Mouse (Mus musculus): ENCODE data around the gene Ufc1. TPM values are rescaled to one million over a fixed set of nuclear protein-coding genes. Genes with fewer than 3 reads are reported as not detected.
"Not testable (repeated sequence)": the region's sequence is repeated elsewhere in the genome, so short reads cannot be mapped to it uniquely, and the experiment has no call there.

Gene Ufc1
- polyA plus RNA-seq, 1 experiment from 2014 or later, result 125 TPM

DNA sequence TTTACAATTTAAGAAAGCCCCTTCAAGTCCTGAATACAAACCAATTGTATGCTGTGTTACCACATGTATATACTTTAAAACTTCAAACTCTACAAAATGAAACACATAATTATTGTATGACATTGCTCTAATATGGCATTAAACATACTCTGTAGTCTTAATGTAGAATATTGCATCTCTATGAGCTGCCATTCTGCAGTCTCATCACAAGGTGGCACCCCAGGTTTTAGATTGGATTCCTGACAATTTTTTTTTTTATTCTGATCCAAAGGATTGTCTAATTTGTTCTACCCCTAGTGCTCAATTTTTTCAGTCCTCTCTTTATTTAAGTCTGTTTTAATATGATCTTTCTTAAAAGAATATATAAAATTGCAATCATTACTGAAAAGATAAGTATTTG is 26.6 kb upstream of the Ufc1 start:
- Histone ChIP-seq H3K9me3 (no peaks in the 10 kb centered on the region), H3K27ac (no peak overlapping the region), H3K4me3 (no peak overlapping the region), H3K27me3 (no peaks in the 10 kb centered on the region), H3K9ac (no peak overlapping the region), H3K4me2 (no peak overlapping the region), H3K4me1 (replicated peaks) (peaks cover 10% of the 10 kb centered on the region), H3K36me3 (0 out of 2 replicates have a peak, but pooled peaks cover 2% of the 10 kb centered on the region)
- ATAC-seq (ENCODE audit: low FRiP score), result no peak

DNA sequence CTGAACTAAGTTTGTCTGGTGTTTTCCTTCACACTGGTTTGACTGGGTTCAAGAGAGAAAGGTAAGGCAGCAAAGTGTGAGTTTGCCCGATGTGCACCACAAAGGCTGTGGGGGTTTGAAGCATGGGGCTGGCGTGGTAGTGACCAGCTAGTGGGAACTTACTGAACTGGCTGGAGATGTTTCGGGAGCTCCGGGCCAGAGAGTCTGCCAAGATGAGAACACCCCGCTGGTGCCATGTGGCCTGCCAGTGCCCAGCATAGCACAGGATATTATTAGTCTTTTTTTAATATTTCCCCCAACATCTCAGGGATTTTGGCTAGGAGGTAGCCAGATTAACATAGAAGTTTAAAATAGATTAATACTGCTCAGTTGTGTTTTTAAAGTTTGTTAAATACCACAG is 25.3 kb upstream of the Ufc1 start:
- no peaks in the 10 kb centered on the region for H3K27me3 ChIP-seq
- H3K36me3 ChIP-seq, result no peaks in the 10 kb centered on the region
- 18% methylated on average over 5 of the region's 5 CpGs for WGBS
- no peak overlapping the region for H3K27ac ChIP-seq
- no peaks in the 10 kb centered on the region for H3K9me3 ChIP-seq
- no peaks in the 10 kb centered on the region for H3K4me1 ChIP-seq (replicated peaks)
- no peak overlapping the region for H3K9ac ChIP-seq
- H3K4me2 ChIP-seq, result no peak overlapping the region
- H3K4me3 ChIP-seq, result peak overlapping the region; percentile 7; the same call in 1 of the 2 replicates
- ATAC-seq (ENCODE audit: low FRiP score), result no peak

DNA sequence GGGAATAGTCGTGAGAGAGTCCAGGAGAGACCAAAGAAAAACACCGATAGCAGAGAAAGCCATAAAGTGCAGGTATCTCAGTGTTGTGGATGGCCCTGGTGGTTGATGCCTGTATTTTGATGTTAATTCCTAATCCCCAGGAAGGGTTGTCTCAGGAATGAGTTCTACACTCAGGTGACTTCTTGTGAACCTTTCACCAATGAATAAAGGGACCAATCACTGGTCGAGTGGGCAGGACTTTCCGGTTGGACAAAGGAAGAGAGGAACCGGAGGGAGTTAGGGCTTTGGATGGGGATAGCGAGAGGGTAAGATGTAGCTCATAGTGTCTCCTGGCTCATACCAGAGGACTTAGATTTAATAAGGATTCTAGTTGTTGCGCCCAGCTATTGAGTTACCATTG is 24.9 kb upstream of the Ufc1 start:
- 17% methylated on average over 7 of the region's 7 CpGs for WGBS
- no peaks in the 10 kb centered on the region for H3K4me1 ChIP-seq (replicated peaks)
- no peak for ATAC-seq (ENCODE audit: low FRiP score)

DNA sequence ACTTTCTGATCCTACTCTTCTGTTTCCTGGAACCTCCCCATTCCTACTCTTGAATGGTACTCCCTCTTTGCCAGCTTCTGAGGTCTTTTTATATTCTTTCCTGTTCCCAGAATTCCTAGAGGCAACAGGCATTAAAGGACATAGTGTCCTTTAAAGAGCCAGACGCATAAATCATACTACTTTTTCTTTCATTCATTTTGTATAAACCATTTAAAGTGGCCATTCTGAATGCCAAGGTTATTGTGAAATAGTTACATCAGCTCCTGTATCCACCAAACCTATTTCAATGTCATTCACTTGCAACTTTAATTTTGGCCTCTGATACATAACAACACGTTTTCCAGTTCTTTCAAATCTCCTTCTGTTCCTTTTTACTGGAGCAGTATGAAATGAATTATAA is 14.5 kb upstream of the Ufc1 start:
- no peaks in the 10 kb centered on the region for H3K36me3 ChIP-seq
- no peaks in the 10 kb centered on the region for H3K4me1 ChIP-seq (replicated peaks)
- no peak overlapping the region for H3K9ac ChIP-seq
- no peaks in the 10 kb centered on the region for H3K9me3 ChIP-seq
- 83% methylated on average over 2 of the region's 2 CpGs for WGBS
- H3K4me2 ChIP-seq, result no peak overlapping the region
- no peak overlapping the region for H3K27ac ChIP-seq
- ATAC-seq (ENCODE audit: low FRiP score), result no peak
- H3K4me3 ChIP-seq, result no peak overlapping the region
- 0 out of 2 replicates have a peak, but pooled peaks cover 4% of the 10 kb centered on the region for H3K27me3 ChIP-seq

More for the DNA sequence above, 24.9 kb upstream of the Ufc1 start:
- Histone ChIP-seq H3K4me3 (peak overlapping the region; percentile 7; the same call in 1 of the 2 replicates), H3K27ac (no peak overlapping the region), H3K9ac (no peak overlapping the region), H3K4me2 (no peak overlapping the region), H3K36me3 (no peaks in the 10 kb centered on the region), H3K27me3 (no peaks in the 10 kb centered on the region), H3K9me3 (no peaks in the 10 kb centered on the region)

DNA sequence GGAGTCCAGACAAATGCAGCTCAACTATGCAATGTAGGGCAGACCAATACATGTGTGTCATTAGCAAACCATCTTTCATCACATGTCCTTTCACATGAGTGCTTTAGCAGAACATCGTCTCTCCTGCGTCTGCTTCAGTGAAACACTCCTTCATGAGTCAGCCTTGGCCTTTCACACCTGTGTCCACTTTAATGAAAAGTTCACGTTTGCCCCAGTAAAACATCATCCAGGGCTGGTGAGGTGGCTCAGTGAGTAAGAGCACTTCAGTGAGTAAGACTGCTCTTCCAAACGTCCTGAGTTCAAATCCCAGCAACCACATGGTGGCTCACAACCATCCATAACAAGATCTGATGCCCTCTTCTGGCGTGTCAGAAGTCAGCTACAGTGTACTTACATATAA is 11.3 kb upstream of the Ufc1 start:
- H3K27me3 ChIP-seq; H3K4me3 ChIP-seq; H3K4me1 ChIP-seq (replicated peaks); H3K9ac ChIP-seq; H3K4me2 ChIP-seq; H3K9me3 ChIP-seq; ATAC-seq (ENCODE audit: low FRiP score); H3K36me3 ChIP-seq; H3K27ac ChIP-seq: not testable (repeated sequence)
- WGBS, result 76% methylated on average over 5 of the region's 5 CpGs

DNA sequence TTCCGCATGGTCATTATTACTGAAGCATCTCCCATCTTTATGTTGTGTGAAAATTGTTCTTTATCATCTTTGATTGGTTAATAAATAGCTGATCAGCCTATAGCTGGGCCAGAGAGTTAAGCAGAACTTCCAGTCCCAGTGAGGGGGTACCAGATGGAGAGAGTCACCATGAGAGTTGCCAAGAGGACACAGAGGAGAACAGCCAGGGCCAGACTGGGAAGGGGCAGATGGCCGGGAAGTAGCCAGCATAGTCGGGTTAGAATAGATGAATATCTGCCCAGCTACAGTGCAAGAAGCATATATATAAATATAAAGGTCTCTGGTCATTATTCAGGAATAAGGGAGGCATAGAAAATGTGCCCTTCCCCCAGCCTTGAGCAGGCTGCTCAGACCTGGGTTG is 3.4 kb upstream of the Ufc1 start:
- no peak for ATAC-seq (ENCODE audit: low FRiP score)
- 65% methylated on average over 3 of the region's 3 CpGs for WGBS

DNA sequence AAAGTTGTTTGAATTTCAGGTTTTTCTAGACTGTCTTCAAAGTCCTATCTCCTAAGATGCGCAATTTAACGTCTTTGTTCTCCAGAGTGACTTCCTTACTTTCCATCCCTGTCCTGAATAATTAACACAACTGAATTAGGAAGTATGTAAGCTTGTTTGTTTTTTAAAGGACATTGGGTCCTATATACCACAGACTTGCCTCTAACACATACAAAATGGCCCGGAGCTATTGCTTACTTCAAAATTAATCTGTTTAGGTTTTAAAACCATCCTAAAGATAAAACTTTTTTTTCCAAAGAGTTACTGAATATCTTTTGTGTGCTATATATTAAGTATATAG is 209 bp upstream of the Ufc1 start:
- H3K9me3 ChIP-seq, result no peaks in the 10 kb centered on the region
- WGBS, result 15% methylated on average over 3 of the region's 3 CpGs
- peak overlapping the region; percentile 78 for H3K4me2 ChIP-seq
- peaks cover 29% of the 10 kb centered on the region for H3K27me3 ChIP-seq
- H3K36me3 ChIP-seq, result 0 out of 2 replicates have a peak, but pooled peaks cover 4% of the 10 kb centered on the region
- H3K4me3 ChIP-seq, result peak overlapping the region; percentile 65
- H3K4me1 ChIP-seq (replicated peaks), result peaks cover 13% of the 10 kb centered on the region
- peak overlapping the region; percentile 93 for H3K27ac ChIP-seq
- H3K9ac ChIP-seq, result peak overlapping the region; percentile 78
- ATAC-seq (ENCODE audit: low FRiP score), result peak; percentile 49

More for the DNA sequence above, 3.4 kb upstream of the Ufc1 start:
- peaks cover 29% of the 10 kb centered on the region for H3K27me3 ChIP-seq
- H3K4me2 ChIP-seq, result no peak overlapping the region
- no peaks in the 10 kb centered on the region for H3K36me3 ChIP-seq
- H3K27ac ChIP-seq, result no peak overlapping the region
- H3K4me3 ChIP-seq, result no peak overlapping the region
- H3K9me3 ChIP-seq, result no peaks in the 10 kb centered on the region
- H3K4me1 ChIP-seq (replicated peaks), result peaks cover 12% of the 10 kb centered on the region
- H3K9ac ChIP-seq, result no peak overlapping the region

DNA sequence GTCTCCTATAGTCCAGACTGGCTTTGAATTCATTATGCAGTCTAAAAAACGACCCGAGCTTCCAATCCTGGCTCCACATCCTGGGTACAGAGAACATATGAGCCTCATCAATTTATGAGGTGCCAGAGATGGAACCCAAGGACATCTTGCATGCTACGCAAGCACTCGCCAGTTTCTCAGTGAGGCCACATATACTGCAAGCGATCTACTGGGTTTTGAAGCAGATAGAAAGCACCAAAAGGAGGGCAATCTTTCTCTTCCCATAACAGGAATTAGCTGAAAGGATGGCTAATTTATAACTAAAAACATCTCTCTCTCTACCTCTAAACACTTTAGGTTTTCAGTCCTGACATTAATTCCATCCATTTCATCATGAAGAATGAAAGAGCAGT is 922 bp downstream of the Ufc1 start:
- Histone ChIP-seq H3K4me3 (peak overlapping the region; percentile 65), H3K4me1 (replicated peaks) (peaks cover 15% of the 10 kb centered on the region), H3K4me2 (peak overlapping the region; percentile 78), H3K27me3 (peaks cover 29% of the 10 kb centered on the region), H3K27ac (peak overlapping the region; percentile 93), H3K9ac (peak overlapping the region; percentile 78), H3K36me3 (peaks cover 14% of the 10 kb centered on the region), H3K9me3 (no peaks in the 10 kb centered on the region)
- 39% methylated on average over 5 of the region's 5 CpGs for WGBS
- ATAC-seq (ENCODE audit: low FRiP score), result no peak

DNA sequence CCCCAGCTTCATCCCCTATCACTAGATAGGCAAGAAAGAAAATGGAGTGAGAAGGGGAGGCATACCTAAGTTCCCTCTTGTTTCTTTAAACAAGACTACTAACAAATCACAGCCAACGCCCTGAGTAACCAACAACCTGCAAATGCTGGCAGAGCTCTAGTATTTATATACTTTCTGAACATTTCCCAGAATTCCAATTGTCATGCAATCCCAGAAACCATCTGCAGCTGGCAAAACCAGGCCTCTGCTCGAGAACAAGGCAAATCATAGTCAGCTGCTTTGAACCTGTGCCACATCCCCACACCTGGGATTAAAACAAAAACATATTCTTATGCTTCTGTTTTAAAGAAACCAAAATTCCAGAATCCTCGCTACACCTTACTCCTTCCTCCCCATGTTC is 1.5 kb downstream of the Ufc1 start:
- peak overlapping the region; percentile 78 for H3K4me2 ChIP-seq
- peaks cover 18% of the 10 kb centered on the region for H3K36me3 ChIP-seq
- H3K9ac ChIP-seq, result peak overlapping the region; percentile 78
- peaks cover 23% of the 10 kb centered on the region for H3K27me3 ChIP-seq
- peaks cover 19% of the 10 kb centered on the region for H3K4me1 ChIP-seq (replicated peaks)
- ATAC-seq (ENCODE audit: low FRiP score), result no peak
- H3K4me3 ChIP-seq, result peak overlapping the region; percentile 65; the same call in 1 of the 2 replicates
- 91% methylated on average over 3 of the region's 3 CpGs for WGBS
- H3K27ac ChIP-seq, result no peak overlapping the region
- H3K9me3 ChIP-seq, result no peaks in the 10 kb centered on the region

DNA sequence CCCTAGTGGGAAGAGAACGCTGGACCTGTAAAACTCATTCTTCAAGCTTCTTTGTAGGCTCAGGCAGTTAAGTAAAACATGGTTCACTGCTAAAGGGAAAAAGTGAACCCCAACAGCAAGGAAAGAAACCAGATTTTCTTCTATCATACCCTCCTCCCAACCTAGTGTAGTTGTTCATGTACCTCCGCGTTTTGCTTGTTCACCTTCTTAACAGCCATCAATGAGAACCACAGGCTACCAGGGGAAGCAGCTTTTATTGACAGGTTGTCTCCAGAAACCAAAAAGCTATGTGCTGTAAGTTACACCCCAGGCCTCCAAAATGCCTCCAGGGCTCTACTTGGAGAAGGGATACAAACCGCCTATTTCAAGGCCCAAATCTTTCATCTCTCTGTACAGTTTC is 6.5 kb downstream of the Ufc1 start:
- Histone ChIP-seq H3K9me3 (no peaks in the 10 kb centered on the region), H3K36me3 (peaks cover 49% of the 10 kb centered on the region), H3K4me1 (replicated peaks) (peaks cover 40% of the 10 kb centered on the region), H3K27me3 (no peaks in the 10 kb centered on the region), H3K9ac (no peak overlapping the region), H3K27ac (peak overlapping the region; percentile 97), H3K4me2 (peak overlapping the region; percentile 36), H3K4me3 (no peak overlapping the region; the same call in 1 of the 2 replicates)
- 63% methylated on average over 4 of the region's 4 CpGs for WGBS
- no peak for ATAC-seq (ENCODE audit: low FRiP score)

DNA sequence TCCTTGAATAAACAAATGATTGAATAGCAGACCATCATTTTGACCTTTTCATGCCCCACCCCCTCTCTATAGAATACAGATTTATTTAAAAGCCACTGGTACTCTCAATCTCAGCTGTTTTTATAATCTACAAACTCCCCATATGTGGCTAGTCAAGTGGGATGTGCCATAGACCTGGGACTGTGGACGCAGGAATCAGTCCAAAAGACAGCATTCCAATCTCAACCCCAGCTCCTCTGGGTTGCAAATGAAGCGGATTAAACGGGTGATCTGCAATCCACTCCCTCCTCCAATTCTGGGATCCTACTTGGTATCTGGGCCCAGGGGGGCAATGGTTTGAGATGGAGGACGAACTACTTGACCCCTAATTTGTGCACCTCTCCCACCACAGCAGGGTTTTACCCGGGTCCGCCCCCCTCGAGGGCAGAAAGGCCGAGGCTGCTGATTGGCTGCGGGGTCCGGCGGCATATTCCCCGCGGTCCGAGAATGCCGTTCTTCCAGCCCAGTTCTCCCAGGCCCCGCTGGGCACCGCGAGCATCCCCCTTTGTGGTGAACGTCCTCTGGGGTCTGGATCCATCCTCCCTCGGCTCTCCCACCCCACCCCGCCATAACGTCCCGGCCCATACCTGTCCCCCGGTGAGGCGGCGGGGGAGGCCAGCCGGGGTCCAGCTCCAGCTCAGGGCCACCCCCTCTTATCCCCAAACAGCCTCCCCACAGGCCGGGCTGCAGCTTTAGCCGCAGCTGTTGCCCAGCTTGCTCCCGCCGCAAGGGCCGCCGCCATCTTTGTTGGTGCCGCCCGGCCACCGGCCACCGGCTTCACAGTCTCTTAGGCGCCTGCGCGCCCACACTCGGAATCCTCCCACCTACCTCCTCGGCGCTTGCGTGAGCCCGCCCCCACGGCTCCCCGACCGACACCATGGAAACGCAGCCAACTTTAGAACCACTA is 7.4 kb downstream of the Ufc1 start, which contains the start of gene Usp21:
Gene Usp21, minus strand, starts transcription at position 856 of the 946 bp plus-strand sequence.
- peak; percentile 95 for ATAC-seq (ENCODE audit: low FRiP score)
- peaks cover 38% of the 10 kb centered on the region for H3K4me1 ChIP-seq (replicated peaks)
- peak within 1 kb of the TSS; percentile 97 for H3K27ac ChIP-seq
- peak within 1 kb of the TSS; percentile 88 for H3K4me3 ChIP-seq
- H3K27me3 ChIP-seq, result no peaks in the 10 kb centered on the region
- H3K36me3 ChIP-seq, result peaks cover 57% of the 10 kb centered on the region
- H3K9ac ChIP-seq, result peak within 1 kb of the TSS; percentile 98
- H3K9me3 ChIP-seq, result no peaks in the 10 kb centered on the region
- WGBS, result under 1% methylated on average over 49 of the region's 49 CpGs
- peak within 1 kb of the TSS; percentile 63 for H3K4me2 ChIP-seq

DNA sequence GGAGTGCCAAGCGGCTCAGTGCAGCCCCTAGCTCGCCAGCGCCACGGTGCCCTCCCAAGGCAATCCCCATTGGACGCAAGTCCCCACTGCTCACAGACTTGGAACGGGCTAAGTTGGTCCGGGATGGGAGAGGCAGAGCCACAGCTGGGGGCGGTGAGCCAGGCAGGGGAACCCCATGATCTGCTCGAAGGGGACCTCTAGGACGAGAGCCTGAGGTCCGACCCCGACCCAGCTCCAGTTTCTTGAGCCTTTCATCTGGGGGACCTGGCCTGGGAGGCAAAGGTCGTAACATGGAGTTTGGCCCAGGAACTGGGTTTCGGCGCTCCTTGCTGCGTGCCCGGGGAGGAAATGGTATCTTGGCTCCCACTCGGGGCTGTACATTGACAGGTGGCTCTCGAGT is 8.3 kb downstream of the Ufc1 start:
- Histone ChIP-seq H3K27me3 (no peaks in the 10 kb centered on the region), H3K9ac (peak overlapping the region; percentile 98), H3K36me3 (peaks cover 60% of the 10 kb centered on the region), H3K4me2 (peak overlapping the region; percentile 63), H3K9me3 (no peaks in the 10 kb centered on the region), H3K27ac (0 out of 2 replicates have a peak overlapping the region, but pooled peaks have one; percentile 97), H3K4me3 (peak overlapping the region; percentile 88), H3K4me1 (replicated peaks) (peaks cover 46% of the 10 kb centered on the region)
- no peak for ATAC-seq (ENCODE audit: low FRiP score)
- WGBS, result 86% methylated on average over 19 of the region's 19 CpGs
